Mouse (Mus musculus) CD4-positive, CD25-positive, alpha-beta regulatory T cell, adult 2 months (primary cell): Measurements from ENCODE around the gene Rsph14.
A peak's percentile ranks its signal among the peaks of the same experiment; 100 is the strongest.

ENCODE experiments used
- DNase-seq: peaks from one replicate; pipeline ENCODE4 v3.0.0-alpha.2; 2012; ENCODE audit warnings: low read depth, low spot score

The Rsph14 gene

GRCm38 (mm10) chr10:75032395-75032794, at the start of gene Rsph14:
TSS of gene Rsph14 (minus strand) at chr10:75032586.
- peak; percentile 14 for DNase-seq

DNA sequence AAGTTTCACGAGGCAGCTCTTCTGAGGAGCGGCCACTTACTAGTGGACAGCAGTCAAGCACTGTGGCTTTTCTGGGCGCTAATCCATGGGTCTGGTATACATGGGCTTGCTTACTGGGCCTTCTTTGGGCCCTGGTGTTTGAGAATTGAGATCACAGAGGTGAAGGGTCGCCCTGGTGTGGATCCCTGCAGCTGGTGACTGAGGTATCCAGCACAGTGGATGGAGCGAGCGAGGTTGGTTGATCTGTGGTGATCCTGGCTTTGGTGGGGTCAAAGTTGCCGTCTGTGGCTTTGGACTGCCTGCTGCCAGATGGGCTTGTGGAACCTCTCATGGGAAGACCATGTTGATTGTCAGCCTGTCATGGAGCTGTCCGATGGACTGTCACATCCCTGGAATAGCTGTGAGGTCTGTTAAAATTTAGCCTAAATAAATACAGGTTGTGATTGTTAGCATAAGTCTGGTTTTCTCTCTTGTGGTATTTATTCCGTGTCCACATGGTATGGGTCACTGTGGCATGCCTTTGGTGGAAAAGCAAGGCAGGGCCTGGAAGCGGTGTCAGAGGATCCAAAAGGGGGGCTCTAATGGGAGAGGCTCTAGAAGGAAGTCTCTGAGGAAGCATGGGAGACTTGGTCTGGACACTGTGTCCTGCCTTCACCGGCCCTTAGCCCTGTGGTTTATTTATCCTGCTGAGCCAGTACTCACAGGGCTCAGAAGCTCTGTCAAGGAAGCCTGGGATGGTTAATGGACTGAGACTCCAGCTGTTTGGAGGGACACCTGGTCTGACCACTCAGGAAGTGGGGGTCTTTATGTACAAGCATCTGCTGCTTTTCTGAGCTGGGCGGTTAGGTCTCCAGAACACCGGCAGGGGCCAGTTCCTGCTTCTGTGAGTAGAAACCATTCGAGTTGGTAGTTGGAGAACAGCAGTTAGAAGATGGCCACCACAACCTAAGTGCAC, 46.1 kb upstream of the Rsph14 start:
- no peak for DNase-seq

DNA sequence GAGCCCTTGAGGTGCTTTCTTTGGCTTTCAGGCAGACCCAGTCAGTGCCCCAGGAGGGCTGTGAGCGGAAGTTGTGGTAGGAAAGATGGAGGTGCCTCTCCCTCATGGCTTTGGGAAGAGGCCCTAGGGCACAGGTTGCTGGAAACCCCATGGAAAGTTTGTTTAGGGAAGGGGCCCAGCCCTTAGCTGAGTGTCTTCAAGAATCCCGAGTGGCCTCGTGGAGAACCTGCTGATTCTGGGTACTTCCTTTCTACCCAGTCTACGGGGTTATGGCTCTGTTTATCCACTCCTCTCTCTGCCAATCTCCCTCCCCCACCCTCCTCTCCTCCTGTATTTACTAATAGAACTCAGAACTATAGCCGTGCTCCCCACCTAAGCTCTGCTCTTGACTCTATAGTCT, 43.3 kb upstream of the Rsph14 start:
- DNase-seq: no peak

- no peak for DNase-seq
These were observed 38.0 kb upstream of the Rsph14 start for GRCm38 (mm10) chr10:75070281-75070976.

DNA sequence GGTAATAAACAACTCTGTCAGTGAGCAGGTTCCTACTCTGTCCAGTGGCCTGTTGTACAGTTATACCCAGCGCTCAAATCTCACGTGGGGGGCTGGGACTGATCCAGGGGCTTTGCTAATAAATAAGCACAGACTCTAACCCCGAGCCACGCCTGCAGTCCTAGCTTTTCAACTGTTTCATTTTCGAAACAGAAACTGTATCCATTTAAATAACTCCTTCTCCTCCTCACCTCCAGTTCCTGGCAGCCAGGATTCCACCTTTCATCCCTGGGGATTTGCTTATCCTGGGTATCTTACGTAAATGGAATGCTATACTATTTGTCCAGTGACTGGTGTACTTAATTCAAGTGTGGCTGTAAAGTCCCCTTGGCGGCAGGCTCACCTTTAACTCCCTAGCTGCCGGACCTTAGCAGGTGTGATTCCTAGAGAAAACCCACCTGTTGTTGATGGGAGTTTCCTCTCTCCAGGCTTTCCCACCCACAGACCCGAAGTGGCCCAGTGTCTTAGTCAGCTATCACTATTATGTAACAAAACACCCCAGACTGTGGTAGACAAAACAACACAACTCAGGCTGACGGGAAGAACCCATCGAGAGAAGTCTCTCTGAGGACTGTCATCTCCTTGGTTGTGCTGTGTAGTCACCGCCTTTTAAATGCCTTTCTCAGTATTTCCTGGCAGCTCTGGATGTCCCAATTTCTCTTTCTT, 36.4 kb upstream of the Rsph14 start:
- no peak for DNase-seq

- no peak for DNase-seq
These were observed 35.7 kb upstream of the Rsph14 start for GRCm38 (mm10) chr10:75068086-75068485.

GRCm38 (mm10) chr10:75067446-75067845, 35.1 kb upstream of the Rsph14 start:
- DNase-seq: no peak

GRCm38 (mm10) chr10:75065691-75066090, 33.3 kb upstream of the Rsph14 start:
- no peak for DNase-seq

DNA sequence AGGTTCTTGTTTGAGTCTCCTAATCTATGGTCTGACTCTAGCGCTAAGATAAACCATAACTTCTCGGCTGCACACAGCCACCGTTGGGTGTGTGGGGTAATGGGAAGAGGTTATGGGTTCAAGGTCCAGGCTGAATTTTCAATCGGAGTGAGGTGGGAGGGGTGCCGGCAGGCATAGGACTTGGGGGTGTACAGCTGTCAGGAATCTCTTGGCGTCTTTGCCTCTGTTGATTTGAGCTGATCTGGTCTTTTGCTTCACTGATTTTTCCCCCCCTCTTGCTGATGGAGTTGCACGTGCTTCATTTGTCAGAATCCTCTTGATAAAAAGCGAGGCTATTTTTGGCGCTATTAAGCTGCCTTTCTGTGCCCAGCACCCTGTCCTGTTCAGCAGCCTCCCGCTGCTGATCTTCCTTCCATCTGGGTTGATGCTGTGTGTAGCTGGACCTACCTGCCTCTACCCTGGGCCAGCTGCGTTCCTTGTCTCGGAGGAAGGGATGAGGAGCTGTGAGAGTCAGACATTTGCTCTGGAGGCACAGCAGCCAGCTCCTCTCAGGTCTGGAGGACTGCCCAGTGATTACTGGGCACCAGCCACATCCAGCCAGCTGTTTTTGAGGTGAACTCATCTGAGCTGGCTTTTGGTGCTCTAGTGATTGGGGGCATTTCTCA, 31.0 kb upstream of the Rsph14 start:
- DNase-seq: no peak

DNA sequence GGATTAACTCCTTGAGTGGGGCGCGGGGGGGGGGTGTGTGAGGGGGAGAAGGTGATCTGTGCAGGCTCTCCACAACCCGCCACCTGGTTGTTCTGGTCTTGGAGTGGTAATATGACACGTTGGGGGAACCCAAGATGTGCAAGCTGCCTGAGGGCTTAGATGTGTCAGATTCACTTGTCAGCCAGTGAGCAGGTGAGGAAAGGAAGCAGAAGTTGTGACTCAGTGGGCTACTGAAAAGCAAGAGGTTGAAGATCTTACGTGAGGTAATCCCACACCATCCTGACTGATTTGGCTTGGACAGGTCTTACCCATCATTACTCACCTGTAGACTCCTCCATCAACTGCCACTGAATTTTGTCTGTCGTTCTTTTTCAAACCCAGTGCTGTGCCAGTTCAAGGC, 30.2 kb upstream of the Rsph14 start:
- peak; percentile 15 for DNase-seq

DNA sequence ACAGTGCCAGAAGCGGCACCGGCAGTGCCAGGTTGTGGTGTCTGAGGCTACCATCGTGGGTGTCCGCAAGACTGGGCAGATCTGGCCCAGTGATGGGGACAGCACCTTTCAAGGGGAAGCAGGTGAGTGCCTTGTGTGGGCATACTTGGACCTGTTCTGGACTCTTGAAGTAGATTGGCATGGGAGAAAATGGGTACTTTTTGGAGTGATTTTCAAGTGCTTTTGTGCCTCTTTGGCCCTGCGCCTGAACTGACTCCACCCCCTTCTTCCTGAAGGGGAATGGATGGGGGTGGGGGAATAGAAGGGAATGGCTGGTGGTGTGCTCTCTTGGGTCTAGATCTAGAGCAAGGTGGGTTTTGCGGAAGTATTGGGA, 29.8 kb upstream of the Rsph14 start:
- DNase-seq: peak; percentile 13

GRCm38 (mm10) chr10:75061341-75062188, 29.2 kb upstream of the Rsph14 start:
- peak; percentile 34 for DNase-seq

GRCm38 (mm10) chr10:75060843-75061235, 28.5 kb upstream of the Rsph14 start:
- peak; percentile 53 for DNase-seq

- peak; percentile 81 for DNase-seq
These were observed 27.9 kb upstream of the Rsph14 start, which contains the start of gene Bcr for GRCm38 (mm10) chr10:75060217-75060842. TSS of gene Bcr (plus strand) at chr10:75060592.

DNA sequence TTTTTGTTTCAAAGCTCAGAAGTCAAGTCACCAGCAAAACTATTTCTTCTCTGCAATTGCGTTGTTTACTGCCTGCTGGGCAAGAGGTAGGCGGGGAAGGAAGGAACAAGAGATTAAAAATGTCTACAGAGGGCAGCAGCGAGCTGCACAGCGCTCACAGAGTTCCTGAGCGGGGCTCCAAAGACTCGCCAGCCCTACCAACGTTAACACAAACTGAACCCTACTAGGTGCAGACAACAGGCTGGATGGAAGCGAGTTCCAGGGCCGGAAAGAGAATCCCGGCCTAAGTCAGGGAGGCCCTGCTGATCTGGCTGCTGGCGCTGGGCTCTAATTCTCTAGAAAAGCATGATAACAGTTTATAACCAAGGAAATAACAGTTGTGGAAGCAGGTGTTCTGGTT, 27.0 kb upstream of the Rsph14 start:
- DNase-seq: peak; percentile 89

DNA sequence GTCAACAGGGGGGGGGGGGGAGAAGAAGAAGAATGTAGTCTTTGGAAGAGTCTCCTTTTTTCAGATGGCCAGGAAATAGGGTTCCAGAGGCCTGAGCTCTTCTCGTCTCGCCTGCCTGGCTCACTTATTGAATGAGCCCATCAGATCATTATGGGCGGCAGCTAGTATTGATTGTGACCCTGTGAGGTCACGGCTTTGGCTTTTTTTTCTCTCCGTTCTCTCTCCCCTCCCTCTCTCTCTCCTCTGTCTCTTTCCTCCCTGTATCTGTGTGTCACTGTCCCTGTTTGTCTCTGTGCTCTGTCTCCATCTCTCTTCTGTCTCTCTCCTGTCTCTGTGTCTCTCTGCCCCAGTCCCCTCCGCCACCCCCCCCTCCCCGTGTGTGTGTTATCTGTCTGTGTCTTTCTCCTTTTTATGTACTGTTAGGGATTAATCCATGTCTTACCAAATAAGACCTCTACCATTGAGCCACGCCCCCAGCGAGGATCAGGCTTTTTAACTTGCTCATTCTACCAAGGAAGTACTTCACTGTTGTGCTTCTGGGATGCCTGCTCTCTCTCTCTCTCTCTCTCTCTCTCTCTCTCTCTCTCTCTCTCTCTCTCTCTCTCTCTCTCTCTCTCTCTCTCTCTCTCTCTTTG, 26.5 kb upstream of the Rsph14 start:
- no peak for DNase-seq

GRCm38 (mm10) chr10:75058336-75058735, 25.9 kb upstream of the Rsph14 start:
- DNase-seq: no peak

- DNase-seq: no peak
These were observed 23.9 kb upstream of the Rsph14 start for GRCm38 (mm10) chr10:75056255-75056654.

- no peak for DNase-seq
These were observed 23.3 kb upstream of the Rsph14 start for GRCm38 (mm10) chr10:75055672-75056071.

DNA sequence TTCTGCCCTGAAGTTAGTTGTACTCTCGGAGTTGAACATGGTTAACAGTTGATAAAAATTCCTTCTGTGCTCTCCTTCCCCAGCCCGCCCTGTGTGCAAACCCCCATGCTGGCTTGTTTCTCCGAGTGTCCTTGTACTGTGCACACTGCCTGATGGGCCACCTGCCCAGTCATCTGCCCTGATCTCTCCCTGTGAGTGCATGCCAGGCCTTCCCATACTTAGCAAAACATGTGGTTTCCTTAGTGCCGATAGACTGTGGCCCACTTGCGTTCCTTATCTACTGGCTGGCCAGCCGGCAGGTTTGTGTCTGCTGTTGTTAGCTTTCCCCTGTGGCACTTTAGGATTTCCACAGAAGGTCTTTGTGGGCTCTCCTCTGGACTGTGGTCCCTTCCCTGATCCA, 21.7 kb upstream of the Rsph14 start:
- no peak for DNase-seq
